Mouse (Mus musculus) liver, embryonic 16.5 days (tissue): ENCODE measurements around the gene Mink1. TPM values are rescaled to one million over a fixed set of nuclear protein-coding genes. Genes with fewer than 3 reads are reported as not detected.

Source experiments
- ATAC-seq: fragments of 200-750 bp; cut with Nextera tagmentation; 2 replicates; pipeline ENCODE4 v1.8.0; 2017; ENCODE audit warnings: low read depth, mild to moderate bottlenecking, moderate number of reproducible peaks, moderate library complexity
- H3K27ac ChIP-seq: fragments of 300-500 bp; sonication (generic); 2 replicates; pipeline ENCODE4 v1.5.1; 2014; ENCODE audit warnings: mild to moderate bottlenecking, low read length
- H3K27me3 ChIP-seq: fragments of 300-500 bp; sonication (generic); 2 replicates; pipeline ENCODE4 v1.6.1; 2014; ENCODE audit warnings: low read depth, low read length, mixed read lengths; ENCODE audit not compliant: control insufficient read depth, insufficient read depth
- H3K36me3 ChIP-seq: fragments of 300-500 bp; sonication (generic); 2 replicates; pipeline ENCODE4 v1.6.1; 2014; ENCODE audit warnings: mild to moderate bottlenecking; ENCODE audit not compliant: control insufficient read depth, insufficient read depth
- H3K4me1 ChIP-seq: fragments of 300-500 bp; sonication (generic); 2 replicates; pipeline ENCODE4 v1.6.1; 2014; ENCODE audit warnings: low read depth, low read length, mixed read lengths; ENCODE audit not compliant: control insufficient read depth
- H3K4me2 ChIP-seq: fragments of 300-500 bp; sonication (generic); 2 replicates; pipeline ENCODE4 v1.6.1; 2014; ENCODE audit warnings: low read depth, low read length, mixed read lengths
- H3K4me3 ChIP-seq: fragments of 300-500 bp; sonication (generic); 2 replicates; pipeline ENCODE4 v1.5.1; 2014; ENCODE audit warnings: low read depth, mild to moderate bottlenecking, low read length
- H3K9ac ChIP-seq: fragments of 300-500 bp; sonication (generic); 2 replicates; pipeline ENCODE4 v1.6.1; 2014; ENCODE audit warnings: low read depth, low read length
- H3K9me3 ChIP-seq: fragments of 300-500 bp; sonication (generic); replicated peaks from 2 replicates; pipeline ENCODE4 v1.6.1; 2016; ENCODE audit warnings: low read length; ENCODE audit not compliant: control insufficient read depth
- WGBS: fragments of 180-500 bp; shearing (Covaris S2); extraction: QIAGEN DNeasy Blood & Tissue Kit; methylation state at CpG from one replicate; pipeline ENCODE4 v1.1.7; 2014; ENCODE audit not compliant: insufficient replicate concordance; 5-methylcytosine and 5-hydroxymethylcytosine counted together
- polyA plus RNA-seq: library from polyadenylated mRNA; unstranded; fragments of >200 nt; fragmentation: Nextera tagmentation; extraction: Ambion mirVana; gene quantifications from 2 replicates; pipeline ENCODE4 v1.2.1, GENCODE M21; 2015

The Mink1 gene
- polyA plus RNA-seq, 1 experiment from 2014 or later, result 6.0 TPM

DNA sequence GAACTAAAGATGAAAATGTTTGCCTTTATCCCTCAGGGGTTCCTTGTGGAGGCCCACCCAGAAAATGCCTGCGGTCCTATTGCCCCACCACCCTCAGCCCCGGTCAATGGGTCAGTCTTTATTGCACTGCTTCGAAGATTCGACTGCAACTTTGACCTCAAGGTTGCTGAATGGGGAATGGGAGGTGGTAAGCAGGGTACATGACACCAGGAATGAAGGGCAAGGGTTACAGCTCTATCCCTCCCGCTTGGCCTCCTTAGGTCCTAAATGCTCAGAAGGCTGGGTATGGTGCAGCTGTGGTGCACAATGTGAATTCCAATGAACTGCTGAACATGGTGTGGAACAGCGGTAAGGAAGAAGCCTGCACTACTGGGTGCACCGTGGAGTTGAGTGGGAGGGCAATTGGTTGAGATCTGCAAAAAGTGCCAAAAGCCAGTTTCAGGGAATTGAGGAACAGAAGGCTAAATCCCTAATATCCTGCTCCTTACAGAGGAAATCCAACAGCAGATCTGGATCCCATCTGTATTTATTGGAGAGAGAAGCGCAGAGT is 86.6 kb downstream of the Mink1 start:
- Histone ChIP-seq H3K4me1 (peaks cover 65% of the 10 kb centered on the region), H3K9ac (peak overlapping the region; percentile 96), H3K4me3 (peak overlapping the region; percentile 97), H3K4me2 (peak overlapping the region; percentile 79), H3K9me3 (no peaks in the 10 kb centered on the region), H3K27ac (peak overlapping the region; percentile 99), H3K36me3 (peaks cover 48% of the 10 kb centered on the region), H3K27me3 (no peaks in the 10 kb centered on the region)
- ATAC-seq, result no peak
- WGBS, result 70% methylated on average over 8 of the region's 8 CpGs

DNA sequence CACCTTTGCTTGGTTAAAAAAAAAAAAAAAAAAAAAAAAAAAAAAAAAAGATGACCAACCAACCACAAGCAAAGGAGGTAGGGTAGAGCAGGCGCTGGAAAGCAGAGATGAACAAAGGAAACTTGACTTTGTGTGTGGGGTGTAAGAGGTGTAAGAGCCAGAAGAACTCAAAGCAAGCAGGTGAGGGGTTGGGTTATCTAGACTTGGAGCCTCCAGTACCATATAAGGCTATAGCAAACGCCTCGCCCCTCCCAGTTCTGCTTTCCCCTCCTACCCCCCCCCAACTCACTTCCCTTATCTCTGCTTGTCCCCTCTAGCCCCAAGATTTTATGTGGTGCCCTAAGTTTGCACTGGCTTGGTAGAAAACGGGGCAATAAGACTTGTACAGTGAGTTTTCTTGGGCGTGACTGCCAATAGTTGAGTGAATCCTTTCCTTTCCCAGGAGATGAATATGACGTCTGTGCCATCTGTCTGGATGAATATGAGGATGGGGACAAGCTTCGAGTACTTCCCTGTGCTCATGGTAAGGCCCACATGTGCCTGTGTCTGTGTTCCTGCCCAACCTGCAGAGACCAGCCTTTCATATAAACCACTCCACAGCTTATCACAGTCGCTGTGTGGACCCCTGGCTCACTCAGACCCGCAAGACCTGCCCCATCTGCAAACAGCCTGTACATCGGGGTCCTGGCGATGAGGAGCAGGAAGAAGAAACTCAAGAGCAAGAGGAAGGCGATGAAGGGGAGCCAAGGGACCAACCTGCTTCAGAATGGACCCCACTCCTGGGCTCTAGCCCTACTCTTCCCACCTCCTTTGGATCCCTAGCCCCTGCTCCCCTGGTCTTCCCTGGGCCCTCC is 87.9 kb downstream of the Mink1 start:
- no peaks in the 10 kb centered on the region for H3K27me3 ChIP-seq
- H3K4me1 ChIP-seq, result peaks cover 66% of the 10 kb centered on the region
- peak overlapping the region; percentile 92 for H3K4me2 ChIP-seq
- no peaks in the 10 kb centered on the region for H3K9me3 ChIP-seq
- no peak for ATAC-seq
- peaks cover 39% of the 10 kb centered on the region for H3K36me3 ChIP-seq
- peak overlapping the region; percentile 99 for H3K27ac ChIP-seq
- H3K4me3 ChIP-seq, result peak overlapping the region; percentile 99
- WGBS, result 35% methylated on average over 12 of the region's 12 CpGs
- peak overlapping the region; percentile 38 for H3K9ac ChIP-seq

DNA sequence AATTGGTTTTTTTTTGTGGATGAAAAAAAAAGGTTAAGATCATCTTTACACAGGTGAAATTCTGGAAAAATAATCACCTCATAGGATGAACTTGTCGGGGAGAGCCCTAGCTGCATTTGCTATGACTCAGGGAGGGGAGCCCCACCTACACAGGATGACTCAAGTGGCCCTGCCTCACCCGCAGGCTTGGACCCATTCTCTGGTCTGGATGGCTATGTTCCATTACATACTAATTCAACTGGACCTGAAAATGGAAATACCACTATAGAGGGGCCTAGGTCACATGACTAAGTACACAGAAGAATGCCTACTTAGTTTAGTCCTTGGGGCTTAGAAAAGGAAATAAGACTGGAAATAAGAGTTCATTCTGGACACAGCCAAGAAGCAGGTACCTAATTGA is 88.7 kb downstream of the Mink1 start:
- Histone ChIP-seq H3K9ac (peak overlapping the region; percentile 33), H3K9me3 (no peaks in the 10 kb centered on the region), H3K36me3 (peaks cover 39% of the 10 kb centered on the region), H3K4me2 (peak overlapping the region; percentile 92), H3K27ac (peak overlapping the region; percentile 99), H3K27me3 (peaks cover 2% of the 10 kb centered on the region; the same call in 1 of the 2 replicates), H3K4me1 (peaks cover 66% of the 10 kb centered on the region), H3K4me3 (peak overlapping the region; percentile 99)
- WGBS, result 27% methylated on average over 2 of the region's 2 CpGs
- no peak for ATAC-seq

DNA sequence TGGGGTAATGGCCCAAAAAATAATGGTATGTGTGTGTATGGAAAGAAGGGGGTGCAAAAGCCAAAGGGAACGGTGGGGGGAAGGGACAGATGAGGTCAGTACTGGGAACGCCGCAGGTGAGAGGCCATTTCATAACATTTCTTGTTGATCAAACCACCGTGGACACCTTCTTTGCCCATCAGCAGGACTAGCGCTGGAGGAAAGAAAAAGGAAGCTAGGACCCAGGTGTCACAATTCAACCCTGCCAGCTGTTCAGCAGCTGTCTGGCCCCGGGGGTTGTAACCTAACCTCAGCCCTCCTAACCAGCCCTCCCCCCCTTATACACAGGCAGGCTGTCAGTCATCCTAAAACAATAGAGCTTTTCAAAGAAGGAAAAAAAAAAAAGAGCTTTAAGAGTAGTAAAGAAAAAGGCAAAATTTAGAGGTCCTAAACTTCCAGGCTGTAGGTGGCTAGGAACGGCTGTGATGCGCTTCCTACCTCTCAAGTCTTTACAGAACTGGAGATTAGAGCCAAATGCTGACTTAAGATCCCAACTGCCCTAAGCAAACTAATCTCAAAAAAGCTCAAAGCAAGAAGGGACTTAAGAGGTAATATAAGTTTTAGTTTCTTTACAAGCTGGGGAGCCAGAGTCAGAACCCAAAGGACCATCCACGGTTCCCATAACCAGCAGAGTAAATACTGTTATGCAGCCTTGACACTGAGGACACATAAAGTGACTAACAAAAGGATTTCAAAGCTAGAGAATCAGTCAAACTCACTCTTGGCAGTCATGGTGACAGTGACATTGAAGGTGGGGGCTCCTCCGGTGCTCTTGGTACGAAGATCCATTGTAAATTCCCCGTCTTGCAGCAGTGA is 89.6 kb downstream of the Mink1 start:
- 29% methylated on average over 12 of the region's 12 CpGs for WGBS
- peak overlapping the region; percentile 92 for H3K4me2 ChIP-seq
- peaks cover 69% of the 10 kb centered on the region for H3K4me1 ChIP-seq
- H3K27me3 ChIP-seq, result peaks cover 2% of the 10 kb centered on the region; the same call in 1 of the 2 replicates
- no peak for ATAC-seq
- H3K9me3 ChIP-seq, result no peaks in the 10 kb centered on the region
- peaks cover 39% of the 10 kb centered on the region for H3K36me3 ChIP-seq
- H3K4me3 ChIP-seq, result peak overlapping the region; percentile 99
- H3K9ac ChIP-seq, result peak overlapping the region; percentile 100
- H3K27ac ChIP-seq, result peak overlapping the region; percentile 99

DNA sequence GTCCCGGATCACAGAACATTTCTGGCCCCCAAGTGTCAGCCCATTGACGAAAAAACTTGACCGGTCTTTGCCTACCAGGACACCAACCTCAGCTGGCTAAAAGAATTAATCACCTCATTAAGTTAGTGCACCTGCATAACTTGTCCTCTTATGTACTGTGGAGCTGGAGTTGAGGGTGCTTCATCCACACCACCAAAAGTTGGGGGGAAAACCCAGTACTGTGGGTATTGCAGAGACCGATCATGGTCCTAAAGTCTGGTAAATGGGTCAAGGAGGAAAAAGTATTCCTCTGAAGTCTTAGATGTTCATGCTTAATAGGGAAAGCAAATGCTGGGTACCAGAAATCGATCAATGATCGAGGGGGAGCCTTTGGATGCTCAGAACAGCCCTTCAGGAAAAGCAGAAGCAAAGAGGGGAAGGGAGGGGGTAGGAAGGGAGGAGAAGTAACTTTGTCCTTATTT is 90.2 kb downstream of the Mink1 start:
- no peaks in the 10 kb centered on the region for H3K9me3 ChIP-seq
- peaks cover 2% of the 10 kb centered on the region; the same call in 1 of the 2 replicates for H3K27me3 ChIP-seq
- peak overlapping the region; percentile 99 for H3K27ac ChIP-seq
- ATAC-seq, result no peak
- peaks cover 69% of the 10 kb centered on the region for H3K4me1 ChIP-seq
- peak overlapping the region; percentile 99 for H3K4me3 ChIP-seq
- WGBS, result 18% methylated on average over 6 of the region's 6 CpGs
- H3K4me2 ChIP-seq, result peak overlapping the region; percentile 92
- peak overlapping the region; percentile 100 for H3K9ac ChIP-seq
- peaks cover 39% of the 10 kb centered on the region for H3K36me3 ChIP-seq

- peaks cover 64% of the 10 kb centered on the region for H3K4me1 ChIP-seq
- peak; percentile 73 for ATAC-seq
- peak overlapping the region; percentile 99 for H3K4me3 ChIP-seq
- H3K9ac ChIP-seq, result peak overlapping the region; percentile 100
- H3K9me3 ChIP-seq, result no peaks in the 10 kb centered on the region
- H3K4me2 ChIP-seq, result peak overlapping the region; percentile 92
- peak overlapping the region; percentile 99 for H3K27ac ChIP-seq
- WGBS, result 1% methylated on average over 50 of the region's 63 CpGs
- H3K36me3 ChIP-seq, result peaks cover 39% of the 10 kb centered on the region
- H3K27me3 ChIP-seq, result peaks cover 2% of the 10 kb centered on the region; the same call in 1 of the 2 replicates
Measured at GRCm38 (mm10) chr11:70653345-70654197, 90.9 kb downstream of the Mink1 start.

GRCm38 (mm10) chr11:70654198-70654922 is 91.7 kb downstream of the Mink1 start, which contains the start of gene Pfn1:
Pfn1 (minus strand) TSS chr11:70654644.
- ATAC-seq, result peak; percentile 64
- Histone ChIP-seq H3K27ac (peak within 1 kb of the TSS; percentile 99), H3K4me3 (peak within 1 kb of the TSS; percentile 99), H3K4me2 (peak within 1 kb of the TSS; percentile 92), H3K9me3 (no peaks in the 10 kb centered on the region), H3K36me3 (peaks cover 33% of the 10 kb centered on the region), H3K27me3 (peaks cover 2% of the 10 kb centered on the region; the same call in 1 of the 2 replicates), H3K4me1 (peaks cover 56% of the 10 kb centered on the region), H3K9ac (peak within 1 kb of the TSS; percentile 100)
- under 1% methylated on average over 54 of the region's 61 CpGs for WGBS
